Mouse (Mus musculus) heart, embryonic 12.5 days (tissue): Measurements from ENCODE around the gene Plpp1. TPM values are rescaled to one million over a fixed set of nuclear protein-coding genes. Genes with fewer than 3 reads are reported as not detected.
A peak's percentile ranks its signal among the peaks of the same experiment; 100 is the strongest.

Source experiments
- ATAC-seq: fragments of 200-750 bp; cut with Nextera tagmentation; 2 replicates; pipeline ENCODE4 v1.8.0; 2017; ENCODE audit warnings: moderate TSS enrichment, moderate library complexity; ENCODE audit not compliant: insufficient number of reproducible peaks, low FRiP score
- H3K27ac ChIP-seq: fragments of 300-500 bp; sonication (generic); 2 replicates; pipeline ENCODE4 v1.5.1; 2016; ENCODE audit warnings: mild to moderate bottlenecking, moderate library complexity; ENCODE audit not compliant: poor library complexity, severe bottlenecking
- H3K27me3 ChIP-seq: fragments of 300-500 bp; sonication (generic); replicated peaks from 2 replicates; pipeline ENCODE4 v1.6.1; 2016; ENCODE audit warnings: mild to moderate bottlenecking, moderate library complexity
- H3K36me3 ChIP-seq: fragments of 300-500 bp; sonication (generic); 2 replicates; pipeline ENCODE4 v1.6.1; 2016; ENCODE audit warnings: mild to moderate bottlenecking, moderate library complexity
- H3K4me1 ChIP-seq: fragments of 300-500 bp; sonication (generic); replicated peaks from 2 replicates; pipeline ENCODE4 v1.6.1; 2016; ENCODE audit warnings: mild to moderate bottlenecking
- H3K4me2 ChIP-seq: fragments of 300-500 bp; sonication (generic); 2 replicates; pipeline ENCODE4 v1.6.1; 2016; ENCODE audit warnings: mild to moderate bottlenecking, moderate library complexity
- H3K4me3 ChIP-seq: fragments of 300-500 bp; sonication (generic); 2 replicates; pipeline ENCODE4 v1.5.1; 2016; ENCODE audit warnings: mild to moderate bottlenecking
- H3K9ac ChIP-seq: fragments of 300-500 bp; sonication (generic); 2 replicates; pipeline ENCODE4 v1.6.1; 2016; ENCODE audit warnings: mild to moderate bottlenecking, moderate library complexity
- H3K9me3 ChIP-seq: fragments of 300-500 bp; sonication (generic); replicated peaks from 2 replicates; pipeline ENCODE4 v1.6.1; 2016; ENCODE audit warnings: mild to moderate bottlenecking, moderate library complexity
- WGBS: fragments of 180-500 bp; shearing (Covaris S2); methylation state at CpG from one replicate; pipeline ENCODE4 v1.1.7; 2016; 5-methylcytosine and 5-hydroxymethylcytosine counted together
- polyA plus RNA-seq: library from polyadenylated mRNA; unstranded; fragments of >200 nt; fragmentation: Nextera tagmentation; extraction: Ambion mirVana; gene quantifications from 2 replicates; pipeline ENCODE4 v1.2.1, GENCODE M21; 2016

Plpp1 gene
- 46.9 and 49.0 TPM in 2 replicates for polyA plus RNA-seq

DNA sequence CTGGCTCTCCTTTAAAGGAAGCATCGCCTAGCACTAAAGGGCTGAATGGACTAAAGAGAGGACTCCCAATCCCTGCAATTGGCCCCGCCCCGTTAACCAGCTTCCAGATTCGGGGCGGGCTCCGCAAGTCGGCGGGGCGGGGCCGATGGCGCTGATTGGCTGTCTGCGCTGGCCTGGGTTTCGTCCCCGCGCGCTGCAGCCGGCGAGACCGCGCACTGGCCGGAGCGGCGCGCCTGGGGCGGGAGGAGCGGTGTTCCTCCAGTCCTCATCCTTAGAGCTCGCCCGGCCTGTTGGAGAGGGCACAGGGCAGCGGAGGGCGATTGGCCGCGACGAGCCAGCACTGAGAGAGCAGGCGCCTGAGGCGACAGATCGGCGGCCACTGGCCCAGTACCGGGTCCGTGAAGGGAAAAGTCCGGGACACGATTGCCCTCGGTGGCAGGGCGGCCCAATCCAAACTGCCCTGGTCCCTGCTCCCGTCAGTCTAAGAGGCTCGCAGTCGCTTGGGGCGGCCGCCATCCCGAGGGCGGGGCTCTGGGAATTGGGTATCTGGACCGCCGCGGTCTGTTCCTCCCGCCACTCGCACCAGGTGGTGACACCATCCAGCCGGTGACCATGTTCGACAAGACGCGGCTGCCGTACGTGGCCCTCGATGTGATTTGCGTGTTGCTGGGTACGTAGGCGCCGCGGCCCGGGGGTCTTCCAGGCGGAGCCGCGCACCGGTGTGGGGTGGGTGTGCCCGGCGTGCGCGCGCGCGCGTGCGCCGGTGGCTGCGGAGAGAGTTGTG lies at the start of gene Plpp1:
Gene Plpp1 (plus strand): TSS at position 196 of the 784 bp plus-strand sequence.
- ATAC-seq = peak; percentile 96
- under 1% methylated on average over 75 of the region's 83 CpGs for WGBS
- H3K4me1 ChIP-seq = peaks cover 13% of the 10 kb centered on the region; the same call in 1 of the 2 replicates
- peak within 1 kb of the TSS; percentile 86 for H3K4me3 ChIP-seq
- no peaks in the 10 kb centered on the region for H3K9me3 ChIP-seq
- H3K9ac ChIP-seq = peak within 1 kb of the TSS; percentile 88
- H3K27me3 ChIP-seq = no peaks in the 10 kb centered on the region
- H3K36me3 ChIP-seq = peaks cover 7% of the 10 kb centered on the region
- peak within 1 kb of the TSS; percentile 95 for H3K27ac ChIP-seq
- peak within 1 kb of the TSS; percentile 83 for H3K4me2 ChIP-seq

DNA sequence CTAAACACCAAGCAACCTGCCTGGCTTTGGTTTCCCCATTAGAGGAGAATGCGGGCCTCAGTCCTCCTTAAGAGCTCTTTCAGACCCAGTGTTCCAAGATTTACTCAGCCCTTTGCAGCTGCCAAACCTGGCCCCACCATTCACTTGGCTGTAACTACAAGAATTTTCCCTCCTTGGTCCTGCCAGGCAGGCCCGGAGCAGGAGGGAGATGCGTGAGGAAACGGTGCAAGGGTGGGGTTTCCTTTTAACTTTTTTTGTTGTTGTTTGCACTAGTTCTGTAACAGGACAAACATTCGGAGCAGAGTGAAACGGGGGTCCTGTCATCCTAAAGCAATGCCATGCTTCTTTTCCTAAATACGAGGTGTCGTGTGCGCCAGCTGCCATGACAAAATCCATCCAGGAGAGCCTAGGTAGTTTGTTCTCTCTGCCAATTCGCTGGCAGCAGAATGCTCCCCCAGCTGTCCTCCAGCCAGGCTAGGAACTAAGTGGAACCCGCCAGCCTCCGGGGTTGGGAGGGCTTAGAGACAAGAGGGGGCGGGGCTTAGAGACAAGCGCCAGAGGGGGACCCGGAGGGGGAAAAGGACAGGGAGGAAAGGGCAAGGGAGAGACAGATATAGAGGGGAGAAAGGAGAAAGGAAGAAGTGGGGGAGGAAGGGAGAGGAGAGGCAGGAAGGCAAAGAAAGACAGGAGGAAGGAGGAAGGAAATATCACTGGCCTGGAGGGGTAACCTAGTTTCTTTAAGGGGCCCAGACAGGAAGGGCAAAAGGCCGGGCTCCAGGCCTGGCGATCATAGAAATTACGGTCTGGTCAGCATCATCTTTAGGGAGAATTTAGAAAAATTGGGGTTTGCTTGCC lies 48.9 kb upstream of the Plpp1 start:
- WGBS = 26% methylated on average over 18 of the region's 18 CpGs
- peak overlapping the region; percentile 28 for H3K9ac ChIP-seq
- peak overlapping the region; percentile 53 for H3K4me2 ChIP-seq

GRCm38 (mm10) chr13:112752309-112752975 lies 48.1 kb upstream of the Plpp1 start:
- H3K36me3 ChIP-seq = no peaks in the 10 kb centered on the region
- H3K9ac ChIP-seq = no peak overlapping the region
- H3K4me3 ChIP-seq = no peak overlapping the region
- WGBS = 68% methylated on average over 11 of the region's 11 CpGs
- ATAC-seq = no peak
- no peak overlapping the region for H3K4me2 ChIP-seq
- no peaks in the 10 kb centered on the region for H3K27me3 ChIP-seq
- H3K9me3 ChIP-seq = no peaks in the 10 kb centered on the region
- H3K4me1 ChIP-seq = peaks cover 44% of the 10 kb centered on the region
- peak overlapping the region; percentile 84 for H3K27ac ChIP-seq

More for the DNA sequence above, 48.9 kb upstream of the Plpp1 start:
- peak; percentile 78 for ATAC-seq
- Histone ChIP-seq H3K27me3 (no peaks in the 10 kb centered on the region), H3K9me3 (no peaks in the 10 kb centered on the region), H3K36me3 (no peaks in the 10 kb centered on the region), H3K27ac (peak overlapping the region; percentile 84), H3K4me1 (peaks cover 44% of the 10 kb centered on the region), H3K4me3 (no peak overlapping the region; the same call in 1 of the 2 replicates)

GRCm38 (mm10) chr13:112753522-112753921 lies 47.1 kb upstream of the Plpp1 start:
- H3K9ac ChIP-seq = no peak overlapping the region
- peak overlapping the region; percentile 10; the same call in 1 of the 2 replicates for H3K27ac ChIP-seq
- H3K4me3 ChIP-seq = no peak overlapping the region
- 66% methylated on average over 9 of the region's 9 CpGs for WGBS
- no peaks in the 10 kb centered on the region for H3K9me3 ChIP-seq
- H3K4me2 ChIP-seq = no peak overlapping the region
- no peak for ATAC-seq
- H3K36me3 ChIP-seq = no peaks in the 10 kb centered on the region
- H3K27me3 ChIP-seq = no peaks in the 10 kb centered on the region
- H3K4me1 ChIP-seq = peaks cover 50% of the 10 kb centered on the region

DNA sequence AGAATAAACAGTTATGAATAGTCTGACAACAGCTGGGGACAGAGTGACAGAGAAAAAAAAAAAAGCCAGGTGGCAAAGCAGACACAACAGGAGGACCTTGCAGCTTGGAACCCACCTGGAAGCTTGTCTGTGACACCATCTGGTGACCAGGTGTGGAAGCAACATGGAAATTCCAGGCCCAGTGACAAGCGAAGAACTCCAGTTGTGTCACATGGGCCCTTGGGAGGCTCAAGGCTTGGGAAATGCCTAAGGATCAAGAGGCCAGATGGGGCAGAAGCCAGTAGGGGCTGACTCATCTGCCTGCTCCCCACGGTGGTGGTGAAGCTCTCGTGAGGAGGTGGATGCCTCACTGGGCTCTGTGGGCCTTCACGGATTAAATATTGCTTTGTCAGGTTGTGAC lies 45.7 kb upstream of the Plpp1 start:
- H3K9me3 ChIP-seq = no peaks in the 10 kb centered on the region
- peak overlapping the region; percentile 78 for H3K27ac ChIP-seq
- no peaks in the 10 kb centered on the region for H3K36me3 ChIP-seq
- ATAC-seq = no peak
- H3K4me3 ChIP-seq = no peak overlapping the region
- no peaks in the 10 kb centered on the region for H3K27me3 ChIP-seq
- 41% methylated on average over 4 of the region's 4 CpGs for WGBS
- no peak overlapping the region for H3K9ac ChIP-seq
- H3K4me1 ChIP-seq = peaks cover 63% of the 10 kb centered on the region
- H3K4me2 ChIP-seq = no peak overlapping the region

GRCm38 (mm10) chr13:112755507-112756010 lies 45.0 kb upstream of the Plpp1 start:
- Histone ChIP-seq H3K36me3 (no peaks in the 10 kb centered on the region), H3K4me3 (no peak overlapping the region), H3K9me3 (no peaks in the 10 kb centered on the region), H3K4me1 (peaks cover 68% of the 10 kb centered on the region), H3K27ac (peak overlapping the region; percentile 78), H3K4me2 (0 out of 2 replicates have a peak overlapping the region, but pooled peaks have one; percentile 17), H3K9ac (no peak overlapping the region), H3K27me3 (no peaks in the 10 kb centered on the region)
- ATAC-seq = no peak
- 35% methylated on average over 11 of the region's 11 CpGs for WGBS

- H3K9ac ChIP-seq = no peak overlapping the region
- no peaks in the 10 kb centered on the region for H3K36me3 ChIP-seq
- no peaks in the 10 kb centered on the region for H3K9me3 ChIP-seq
- peak overlapping the region; percentile 49; the same call in 1 of the 2 replicates for H3K27ac ChIP-seq
- peaks cover 53% of the 10 kb centered on the region for H3K4me1 ChIP-seq
- peak; percentile 43; the same call in 1 of the 2 replicates for ATAC-seq
- 62% methylated on average over 9 of the region's 9 CpGs for WGBS
- no peak overlapping the region for H3K4me2 ChIP-seq
- H3K4me3 ChIP-seq = no peak overlapping the region
- H3K27me3 ChIP-seq = no peaks in the 10 kb centered on the region
Observed at GRCm38 (mm10) chr13:112757395-112757794, 43.2 kb upstream of the Plpp1 start.

DNA sequence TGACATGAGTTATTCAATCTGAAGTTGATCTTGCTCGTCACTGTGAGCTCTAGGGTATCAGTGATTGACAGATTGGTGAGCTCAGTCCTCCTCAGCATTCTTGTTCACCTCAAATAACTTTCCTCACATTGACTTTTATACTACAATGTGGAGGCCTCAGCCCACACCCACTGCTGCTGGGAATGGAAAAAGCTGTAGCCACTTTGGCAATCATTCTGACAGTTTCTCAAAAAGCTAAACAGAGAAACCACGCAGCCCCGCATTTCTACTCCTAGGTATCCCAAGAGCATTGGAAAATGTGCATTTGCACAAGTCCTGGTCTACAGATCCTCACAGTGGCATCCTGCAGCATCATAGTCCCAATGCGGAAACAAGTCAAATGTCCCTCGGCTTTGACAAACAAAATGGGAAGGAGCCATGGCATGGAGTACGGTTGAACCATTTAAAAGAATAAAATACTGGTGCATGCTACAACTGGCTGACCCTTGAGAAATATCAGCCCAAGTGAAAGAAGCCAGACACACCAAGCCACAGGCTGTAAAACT lies 42.0 kb upstream of the Plpp1 start:
- Histone ChIP-seq H3K27me3 (no peaks in the 10 kb centered on the region), H3K27ac (0 out of 2 replicates have a peak overlapping the region, but pooled peaks have one; percentile 10), H3K36me3 (no peaks in the 10 kb centered on the region), H3K4me3 (no peak overlapping the region), H3K4me1 (peaks cover 47% of the 10 kb centered on the region), H3K4me2 (no peak overlapping the region), H3K9me3 (no peaks in the 10 kb centered on the region), H3K9ac (no peak overlapping the region)
- WGBS = 66% methylated on average over 6 of the region's 6 CpGs
- no peak for ATAC-seq

DNA sequence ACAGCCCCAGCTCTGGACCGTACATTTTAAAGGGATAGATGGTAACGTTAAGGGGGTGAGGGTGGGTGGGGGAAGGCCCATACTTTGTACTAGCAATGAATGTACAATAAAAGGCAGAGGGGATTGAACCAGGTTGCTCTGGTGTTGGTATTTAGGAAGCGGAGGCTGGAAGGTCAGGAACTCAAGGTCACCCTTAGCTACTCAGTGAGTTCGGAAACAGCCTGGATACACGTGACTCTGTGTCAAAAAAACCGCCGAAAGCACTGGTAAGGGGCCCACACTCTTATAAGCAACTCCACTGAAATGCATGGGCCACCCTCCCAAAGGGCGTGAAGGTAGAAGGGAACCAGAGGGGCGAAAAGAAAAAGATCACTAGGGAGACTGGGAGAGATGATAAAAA lies 41.2 kb upstream of the Plpp1 start:
- H3K9me3 ChIP-seq = no peaks in the 10 kb centered on the region
- 68% methylated on average over 9 of the region's 9 CpGs for WGBS
- no peaks in the 10 kb centered on the region for H3K36me3 ChIP-seq
- H3K4me2 ChIP-seq = no peak overlapping the region
- H3K27me3 ChIP-seq = no peaks in the 10 kb centered on the region
- no peak overlapping the region for H3K9ac ChIP-seq
- peaks cover 54% of the 10 kb centered on the region for H3K4me1 ChIP-seq
- H3K27ac ChIP-seq = no peak overlapping the region
- ATAC-seq = no peak
- no peak overlapping the region for H3K4me3 ChIP-seq

DNA sequence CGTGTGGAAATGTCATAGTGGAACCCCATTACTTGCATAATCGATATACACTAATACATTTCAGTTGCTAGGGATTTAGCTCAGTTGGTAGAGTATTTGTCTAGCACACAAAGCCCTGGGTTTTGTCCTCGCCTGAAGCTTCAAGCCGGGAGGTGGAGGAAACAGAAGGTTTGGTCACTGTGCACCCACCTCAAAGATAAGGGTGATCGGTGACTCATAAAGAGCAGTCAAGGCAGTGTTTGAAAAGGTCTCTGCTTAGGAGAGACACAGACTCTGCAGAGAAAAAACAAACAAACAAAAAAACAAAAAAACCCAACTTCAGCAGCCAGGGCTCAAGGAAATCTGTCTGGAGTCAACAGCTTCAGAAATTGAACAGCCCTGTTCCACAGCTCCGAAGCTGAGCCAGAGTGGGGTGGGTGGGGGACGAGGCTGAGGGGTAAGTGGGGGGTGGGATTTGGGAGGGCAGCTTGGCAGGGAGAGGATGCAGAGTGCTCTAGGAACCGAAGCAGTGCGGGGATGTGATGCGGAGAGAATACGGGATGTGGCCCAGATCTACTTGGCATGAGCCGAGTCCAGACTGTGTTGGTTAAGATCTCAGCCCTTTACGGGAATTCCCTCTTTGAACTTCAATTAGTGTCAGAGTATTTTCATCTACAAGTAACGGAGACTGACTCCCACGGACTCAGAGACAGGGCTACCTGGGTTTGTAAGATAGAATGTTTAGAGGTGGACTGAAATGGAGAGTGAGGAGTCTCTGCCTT lies 40.6 kb upstream of the Plpp1 start:
- Histone ChIP-seq H3K27me3 (no peaks in the 10 kb centered on the region), H3K4me1 (peaks cover 56% of the 10 kb centered on the region), H3K9ac (no peak overlapping the region), H3K36me3 (no peaks in the 10 kb centered on the region), H3K4me2 (no peak overlapping the region), H3K9me3 (no peaks in the 10 kb centered on the region), H3K27ac (peak overlapping the region; percentile 24; the same call in 1 of the 2 replicates), H3K4me3 (no peak overlapping the region)
- no peak for ATAC-seq
- WGBS = 63% methylated on average over 15 of the region's 15 CpGs
